Mouse (Mus musculus): Measurements from ENCODE around the gene Herpud2.

Herpud2 gene

GRCm38 (mm10) chr9:25151611-25152241 lies at the start of gene Herpud2:
Gene Herpud2, minus strand, starts transcription at chr9:25151820.
- peak; percentile 73 for DNase-seq (ENCODE audit: low read depth, low spot score)

DNA sequence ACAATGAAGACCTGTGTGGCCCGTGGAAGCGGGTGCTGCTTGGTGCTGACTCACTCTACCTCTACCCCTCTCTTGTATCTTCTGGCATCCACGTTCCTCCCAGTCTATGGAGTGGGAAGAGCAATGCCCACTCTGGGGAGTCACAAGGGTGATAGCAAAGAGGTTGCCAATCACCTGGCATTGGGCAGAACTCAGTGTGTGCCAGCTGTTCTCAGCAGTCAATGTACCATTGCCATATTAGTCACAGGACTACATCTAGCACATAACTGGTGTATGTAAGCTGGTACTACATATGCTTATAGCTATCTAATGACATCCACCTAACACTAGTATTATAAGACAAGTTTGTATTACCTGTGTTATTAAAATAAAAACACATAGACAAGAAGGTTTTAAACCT lies 49.4 kb upstream of the Herpud2 start:
- DNase-seq (ENCODE audit: low read depth, low spot score), result no peak

- DNase-seq (ENCODE audit: low read depth, low spot score), result no peak
Observed at GRCm38 (mm10) chr9:25200148-25200547, 48.5 kb upstream of the Herpud2 start.

DNA sequence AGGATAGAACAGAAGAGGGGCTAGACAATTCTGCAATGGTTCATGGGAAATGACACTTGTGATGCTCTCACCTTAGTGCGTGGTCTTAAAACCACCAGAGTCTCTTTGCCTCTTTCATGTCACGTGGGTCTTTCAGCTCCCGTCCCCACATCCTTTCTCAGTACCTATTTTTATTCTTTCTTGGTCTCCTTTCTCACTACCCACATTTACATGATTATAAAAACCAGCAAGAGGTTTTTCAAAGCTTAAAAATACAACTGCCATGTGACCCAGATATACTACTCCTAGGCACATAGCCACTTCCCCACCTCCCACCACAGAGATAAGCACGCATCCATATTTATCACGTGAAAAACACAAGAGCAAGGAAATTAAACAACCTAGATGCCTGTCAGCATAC lies 45.1 kb upstream of the Herpud2 start:
- DNase-seq (ENCODE audit: low read depth, low spot score), result no peak

DNA sequence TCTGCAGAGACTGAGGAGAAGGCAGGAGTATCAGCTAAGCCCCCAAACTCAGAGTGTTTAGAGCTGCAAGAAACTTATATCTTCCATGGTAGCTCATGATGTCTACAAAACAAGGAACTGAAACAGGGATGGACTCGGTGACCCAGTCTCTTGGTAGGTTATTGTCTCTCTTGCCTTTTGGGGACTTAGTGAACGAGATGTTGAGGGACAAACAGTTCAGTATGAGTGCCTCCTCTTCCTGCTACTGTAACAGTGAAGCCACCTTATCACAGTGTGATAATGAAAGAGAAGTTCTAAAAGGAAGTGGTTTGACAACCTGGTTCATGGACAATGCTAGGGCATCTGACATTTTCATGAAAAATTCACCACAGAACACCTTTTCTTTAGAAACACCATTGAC lies 40.0 kb upstream of the Herpud2 start:
- DNase-seq (ENCODE audit: low read depth, low spot score), result no peak

DNA sequence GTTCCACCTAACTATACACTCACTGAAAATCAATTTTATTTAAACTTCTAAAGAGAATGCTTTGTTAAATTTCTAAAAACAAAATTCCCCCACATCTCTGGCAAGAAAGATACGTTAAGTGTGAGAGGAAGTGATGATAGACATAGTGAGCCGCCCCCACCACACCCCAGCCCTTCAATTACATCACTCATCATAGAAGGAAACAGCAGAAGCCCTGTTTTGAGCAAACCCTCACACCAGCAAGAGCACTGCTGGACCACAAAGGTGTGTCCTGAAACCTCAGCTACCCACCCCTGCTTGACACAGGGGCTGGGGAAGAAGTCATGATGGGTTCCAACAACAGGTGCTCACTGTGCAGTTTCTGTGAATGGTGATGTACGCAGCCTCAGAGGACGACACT lies 34.9 kb upstream of the Herpud2 start:
- DNase-seq (ENCODE audit: low read depth, low spot score), result no peak

- no peak for DNase-seq (ENCODE audit: low read depth, low spot score)
Observed at GRCm38 (mm10) chr9:25185854-25186253, 34.2 kb upstream of the Herpud2 start.

DNA sequence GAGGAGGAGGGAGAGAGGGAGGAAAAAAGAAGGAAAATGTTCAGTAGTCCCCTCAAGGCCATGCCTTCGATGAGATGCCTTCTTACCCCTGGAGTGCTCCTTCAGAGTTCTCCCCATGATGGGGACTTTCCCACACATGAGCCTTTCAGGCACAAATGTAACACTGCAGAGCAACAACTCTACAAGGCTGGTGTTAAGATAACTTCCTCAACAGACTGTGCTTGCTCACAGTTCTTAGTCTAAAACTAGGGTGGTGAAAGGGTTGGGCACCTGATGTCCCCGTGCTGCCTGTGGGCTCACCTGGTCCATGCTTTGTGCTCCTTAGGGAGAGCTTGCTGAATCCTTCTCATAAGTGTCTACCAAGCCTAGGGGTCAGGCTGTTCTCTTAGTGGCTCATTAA lies 33.0 kb upstream of the Herpud2 start:
- no peak for DNase-seq (ENCODE audit: low read depth, low spot score)

DNA sequence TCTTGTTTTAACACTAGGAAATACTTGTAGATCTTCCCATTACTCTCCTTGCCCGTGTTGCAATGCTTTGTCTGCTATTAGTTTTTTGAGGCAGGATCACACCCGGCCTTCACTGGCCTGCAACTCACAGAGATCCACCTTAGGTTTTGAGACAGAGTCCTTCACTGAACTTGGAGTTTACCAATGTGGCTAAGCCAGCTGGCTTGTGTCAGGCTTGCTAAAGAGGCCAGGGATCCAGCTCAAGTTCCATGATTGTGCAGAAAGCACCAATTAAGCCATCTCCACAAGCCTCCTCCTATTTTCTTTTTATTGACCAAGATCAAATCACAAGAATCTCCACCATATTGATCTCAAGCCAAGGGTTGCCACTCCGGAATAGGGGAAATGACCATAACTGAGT lies 26.4 kb upstream of the Herpud2 start:
- no peak for DNase-seq (ENCODE audit: low read depth, low spot score)

DNA sequence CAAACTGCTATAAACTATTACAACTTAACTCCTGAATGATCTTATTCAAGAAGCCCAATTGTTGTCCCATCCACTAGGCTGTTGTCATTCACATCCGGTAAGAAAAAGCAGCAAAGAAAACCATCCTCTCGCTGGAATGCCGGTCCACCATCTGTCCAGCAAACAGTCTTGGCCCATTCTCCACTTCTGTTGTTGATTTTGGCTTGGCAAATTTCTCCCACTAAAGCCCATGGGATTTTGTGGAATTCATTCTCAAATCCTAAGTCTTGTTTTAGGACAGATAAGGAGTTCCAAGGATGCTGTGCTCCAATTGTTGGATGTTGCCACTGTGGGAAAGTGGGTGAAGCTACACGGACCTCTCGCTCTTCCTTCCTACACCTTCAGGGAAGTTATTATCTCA lies 25.6 kb upstream of the Herpud2 start:
- no peak for DNase-seq (ENCODE audit: low read depth, low spot score)

DNA sequence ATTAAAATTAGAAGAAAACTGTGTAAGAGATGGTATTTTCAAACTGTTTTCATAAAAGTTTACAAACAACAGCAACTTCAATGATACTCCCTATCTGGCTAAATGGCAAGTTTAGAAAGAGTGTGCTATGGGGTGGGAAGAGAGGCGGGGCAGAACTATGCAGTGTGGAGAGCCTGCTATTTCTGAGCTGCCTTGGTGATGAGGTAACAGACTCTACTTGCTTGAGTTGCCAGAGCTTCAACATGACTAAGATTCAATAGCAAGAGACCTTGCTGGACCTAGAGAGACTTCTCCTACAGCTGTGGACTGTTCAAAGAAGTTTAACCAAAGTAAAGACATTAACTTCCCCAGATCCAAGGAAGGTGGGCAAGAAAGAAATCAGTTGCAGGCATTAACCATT lies 24.9 kb upstream of the Herpud2 start:
- no peak for DNase-seq (ENCODE audit: low read depth, low spot score)

DNA sequence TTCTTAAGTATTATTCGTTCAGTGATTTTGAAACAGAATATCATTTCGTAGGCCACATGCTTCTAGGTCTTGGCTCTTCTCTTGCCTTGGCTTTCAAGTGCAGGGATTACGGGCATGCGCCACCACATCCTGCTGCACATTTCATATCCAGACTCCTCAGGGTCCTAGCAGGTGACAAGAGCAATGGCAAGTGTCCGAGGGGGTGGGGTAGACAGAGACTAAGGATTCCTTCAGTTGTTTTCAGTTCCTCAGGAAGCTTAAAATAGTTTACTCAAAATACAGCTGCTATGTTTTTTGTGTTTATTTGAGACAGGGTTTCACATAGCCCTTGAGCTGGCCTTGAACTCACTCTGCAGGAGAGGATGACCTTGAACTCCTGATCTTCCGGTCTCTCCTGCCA lies 24.4 kb upstream of the Herpud2 start:
- DNase-seq (ENCODE audit: low read depth, low spot score), result no peak

- DNase-seq (ENCODE audit: low read depth, low spot score), result no peak
Observed at GRCm38 (mm10) chr9:25175039-25175442, 23.4 kb upstream of the Herpud2 start.

DNA sequence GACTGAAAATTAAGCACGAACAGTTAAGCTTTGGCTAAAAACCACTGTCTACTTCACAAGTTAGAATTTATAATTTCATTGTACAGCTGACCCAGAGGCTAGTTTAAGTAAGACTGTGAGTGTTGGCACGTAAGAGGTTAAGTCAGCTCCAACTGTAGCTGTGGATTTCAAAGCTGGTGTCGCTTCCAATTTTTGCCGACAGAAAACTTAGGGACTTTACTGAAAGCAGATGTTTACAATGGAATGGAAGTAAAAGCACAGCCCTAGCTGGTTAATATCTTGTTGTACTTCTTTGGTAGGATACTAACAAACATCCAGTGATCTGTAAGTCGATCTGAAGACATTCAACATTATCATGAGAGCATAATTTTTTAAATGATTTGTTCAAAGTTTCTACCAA lies 23.0 kb upstream of the Herpud2 start:
- DNase-seq (ENCODE audit: low read depth, low spot score), result no peak

DNA sequence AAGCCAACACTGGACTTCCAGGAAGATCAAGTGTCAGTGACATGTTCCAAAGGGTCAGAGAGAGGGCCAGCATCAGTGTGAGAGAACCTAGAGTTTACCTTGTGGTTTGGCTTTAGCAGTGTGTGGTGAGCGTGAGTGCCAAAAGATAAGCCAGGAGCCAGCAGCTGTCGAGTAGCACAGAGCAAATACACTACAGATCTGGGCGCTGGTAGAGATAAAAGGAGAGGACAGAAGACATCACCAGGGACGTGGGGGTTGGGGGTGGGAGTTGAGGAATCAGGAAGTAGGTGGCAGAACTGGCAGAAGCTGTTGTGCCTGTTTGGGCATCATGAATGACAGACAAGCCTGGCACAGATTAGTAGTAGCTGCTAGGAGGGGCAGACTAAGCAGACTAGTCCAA lies 21.6 kb upstream of the Herpud2 start:
- DNase-seq (ENCODE audit: low read depth, low spot score), result no peak

DNA sequence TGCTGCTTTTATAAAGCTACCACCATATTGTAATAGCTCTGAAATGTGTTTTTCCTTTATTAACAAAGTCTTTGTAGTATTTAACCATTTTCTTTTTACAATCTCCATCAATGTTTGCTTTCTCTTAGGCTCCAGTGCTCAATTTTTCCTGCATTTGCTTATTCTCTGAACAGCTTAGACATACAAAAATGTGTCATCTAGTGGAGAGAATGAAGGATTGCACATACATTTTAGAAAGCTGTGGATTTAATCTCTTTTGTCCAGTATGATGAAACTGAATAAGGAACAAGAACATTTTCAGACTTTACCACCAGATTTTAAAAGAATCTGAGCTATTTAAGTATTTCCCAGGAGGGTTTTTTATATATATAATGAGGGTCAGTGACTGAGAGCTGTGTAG lies 18.0 kb upstream of the Herpud2 start:
- no peak for DNase-seq (ENCODE audit: low read depth, low spot score)

GRCm38 (mm10) chr9:25167458-25168084 lies 16.0 kb upstream of the Herpud2 start:
- DNase-seq (ENCODE audit: low read depth, low spot score), result peak; percentile 44

- DNase-seq (ENCODE audit: low read depth, low spot score), result no peak
Observed at GRCm38 (mm10) chr9:25158218-25158617, 6.6 kb upstream of the Herpud2 start.

DNA sequence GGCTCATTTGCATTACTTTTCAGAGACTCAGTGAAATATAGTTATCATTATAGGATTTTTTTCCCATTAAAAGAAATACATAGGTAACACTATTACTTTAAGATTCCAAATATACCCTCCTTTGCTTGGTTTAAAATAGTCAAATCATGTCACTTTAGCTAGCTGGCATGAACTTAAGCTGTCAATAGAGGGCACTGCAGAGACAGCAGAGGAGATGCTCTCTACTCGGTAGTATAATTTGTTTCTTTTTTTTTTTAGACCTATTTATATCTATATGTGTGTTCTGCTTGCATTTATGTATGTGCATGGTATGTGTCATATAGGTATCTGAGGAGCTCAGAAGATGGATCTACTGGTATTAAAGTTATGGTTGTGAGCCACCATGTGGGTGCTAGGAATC lies 4.8 kb upstream of the Herpud2 start:
- DNase-seq (ENCODE audit: low read depth, low spot score), result no peak

DNA sequence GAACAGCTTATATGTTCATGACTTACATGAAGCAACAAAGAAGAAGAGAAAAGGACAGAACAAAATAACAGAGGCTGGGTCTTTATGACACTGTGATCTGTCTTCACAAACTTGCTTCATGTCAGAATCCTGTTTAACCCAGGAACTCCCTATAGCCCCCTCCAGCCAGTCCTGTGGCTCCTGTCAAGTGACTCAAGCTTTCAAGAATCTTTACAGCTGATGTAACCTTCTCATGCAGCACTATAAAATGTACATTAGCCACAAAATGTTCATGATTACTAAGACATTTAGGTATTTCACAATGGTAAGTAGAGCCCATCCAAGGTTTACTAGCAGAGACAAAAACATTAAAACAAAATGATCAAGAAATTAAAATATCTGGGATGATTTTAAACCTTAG lies 1.4 kb upstream of the Herpud2 start:
- DNase-seq (ENCODE audit: low read depth, low spot score), result no peak

- no peak for DNase-seq (ENCODE audit: low read depth, low spot score)
Observed at GRCm38 (mm10) chr9:25152457-25152856, 837 bp upstream of the Herpud2 start.

DNA sequence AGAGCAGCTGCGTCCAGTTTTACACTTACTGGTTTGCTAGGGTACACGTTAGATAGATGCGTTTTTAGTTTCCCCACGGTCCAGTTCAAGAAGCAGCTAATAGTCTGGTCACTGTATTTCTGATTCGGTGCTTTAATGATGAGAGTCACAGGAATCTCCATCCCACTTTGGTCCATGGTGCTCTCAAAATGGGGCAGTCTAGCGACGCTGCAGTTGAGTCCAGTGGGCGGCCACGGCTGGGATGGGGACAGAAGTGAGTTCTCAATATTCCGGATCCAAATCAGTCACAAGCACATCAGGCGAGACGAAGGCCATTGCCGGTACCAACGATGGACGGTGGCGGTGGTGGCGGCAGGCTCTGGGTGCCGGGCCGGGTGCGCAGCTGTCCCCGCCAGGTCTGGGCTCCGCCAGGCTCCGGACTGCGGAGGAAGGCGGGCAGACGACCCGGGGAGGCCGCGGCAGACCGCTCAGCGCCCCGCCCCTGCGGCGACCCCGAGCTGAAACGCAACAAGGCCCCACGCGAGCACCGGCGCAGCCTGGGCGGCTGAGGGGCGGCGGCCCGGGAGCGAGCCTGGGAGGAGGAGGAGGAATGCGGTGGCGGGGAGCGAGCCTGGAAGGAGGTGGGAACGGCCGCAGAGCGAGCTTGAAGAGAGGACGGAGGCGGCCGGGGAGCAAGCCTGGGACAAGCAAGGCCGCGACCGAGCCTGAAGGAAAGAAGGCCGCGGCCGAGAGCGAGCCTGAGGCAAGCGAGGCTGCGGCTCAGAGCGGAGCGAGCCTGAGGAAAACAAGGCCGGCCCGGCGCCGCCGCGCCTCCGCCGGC lies 619 bp downstream of the Herpud2 start:
- DNase-seq (ENCODE audit: low read depth, low spot score), result peak; percentile 61

- peak; percentile 55 for DNase-seq (ENCODE audit: low read depth, low spot score)
Observed at GRCm38 (mm10) chr9:25148767-25149166, 2.9 kb downstream of the Herpud2 start.
